Mouse (Mus musculus) bone marrow, adult 2 months (tissue): ENCODE data around the gene Pdzrn4.

Source experiments
- CTCF ChIP-seq: fragments of 200-500 bp; IDR thresholded peaks from 2 replicates; pipeline ENCODE4 v1.5.1; 2011; ENCODE audit warnings: low read length, control low read depth; ENCODE audit not compliant: control insufficient read depth, insufficient read depth
- POLR2A ChIP-seq: fragments of 200-500 bp; IDR thresholded peaks from 2 replicates; pipeline ENCODE4 v1.6.1; 2011; ENCODE audit warnings: low read depth, mild to moderate bottlenecking, control low read depth, low read length, borderline replicate concordance; ENCODE audit not compliant: control insufficient read depth

GRCm38 (mm10) chr15:92416141-92416540 lies 19.5 kb downstream of the Pdzrn4 start:
- TF ChIP-seq POLR2A (no peak), CTCF (no peak)
